In genomic region chr11:48746503-48746902, GRCm38 (mm10) we compare ENCODE assay signal across 25 mouse cellular contexts.
"Had no signal": no experiment of that assay in that cellular context is flagged by ENCODE, and none has a peak within 500 bp of the region (broad histone marks: within the 10 kb centered on the region; RNA-seq: fewer than 3 reads in every experiment).

No protein-coding gene starts in this region.

- H3K27me3 ChIP-seq: heart, embryonic 13.5 days; heart, embryonic 15.5 days; hindbrain, embryonic 13.5 days; hindbrain, embryonic 15.5 days; kidney, embryonic 15.5 days; limb, embryonic 13.5 days; limb, embryonic 15.5 days had no signal

- H3K9ac ChIP-seq: heart, embryonic 13.5 days; heart, embryonic 15.5 days; hindbrain, embryonic 13.5 days; hindbrain, embryonic 15.5 days; kidney, embryonic 15.5 days; limb, embryonic 13.5 days; limb, embryonic 15.5 days had no signal

- H3K36me3 ChIP-seq: heart, embryonic 13.5 days; heart, embryonic 15.5 days; hindbrain, embryonic 13.5 days; hindbrain, embryonic 15.5 days; kidney, embryonic 15.5 days; limb, embryonic 13.5 days; limb, embryonic 15.5 days had no signal

- H3K4me1 ChIP-seq: heart, embryonic 13.5 days; heart, embryonic 15.5 days; hindbrain, embryonic 13.5 days; hindbrain, embryonic 15.5 days; kidney, embryonic 15.5 days; limb, embryonic 13.5 days; limb, embryonic 15.5 days had no signal

- H3K4me3 ChIP-seq: heart, adult 2 months; heart, embryonic 13.5 days; heart, embryonic 15.5 days; hindbrain, embryonic 13.5 days; hindbrain, embryonic 15.5 days; kidney, embryonic 15.5 days; limb, embryonic 13.5 days; limb, embryonic 15.5 days had no signal

- ATAC-seq: hindbrain, postnatal 0 days; intestine, embryonic 16.5 days had no signal

- H3K27ac ChIP-seq: heart, adult 2 months; heart, embryonic 13.5 days; heart, embryonic 15.5 days; hindbrain, embryonic 13.5 days; hindbrain, embryonic 15.5 days; hindbrain, postnatal 0 days; kidney, embryonic 15.5 days; kidney, postnatal 0 days; limb, embryonic 13.5 days; limb, embryonic 15.5 days had no signal

- DNase-seq: gastrocnemius, postnatal 14 days; gastrocnemius, postnatal 36 days; heart, adult 11 months; heart, adult 2 months; heart, postnatal 14 days; heart, postnatal 36 days; kidney, adult 11 months; kidney, adult 2 months; kidney, adult 9 months; kidney, postnatal 14 days; kidney, postnatal 36 days; layer of hippocampus, adult 9-11 months; layer of hippocampus, postnatal 36 days; left cerebral cortex, postnatal 4 days had no signal

- H3K4me2 ChIP-seq: heart, embryonic 11.5 days; heart, embryonic 13.5 days; heart, embryonic 15.5 days; hindbrain, embryonic 13.5 days; hindbrain, embryonic 15.5 days; kidney, embryonic 15.5 days; limb, embryonic 13.5 days; limb, embryonic 15.5 days had no signal

- H3K9me3 ChIP-seq: heart, embryonic 15.5 days; hindbrain, embryonic 15.5 days; kidney, embryonic 15.5 days; limb, embryonic 13.5 days; limb, embryonic 15.5 days had no signal
